Mouse (Mus musculus) thymus, adult 2 months (tissue): ENCODE measurements around the gene Dpf3.

Source experiments
- CTCF ChIP-seq: fragments of 200-500 bp; IDR thresholded peaks from 2 replicates; pipeline ENCODE4 v1.5.1; 2012; ENCODE audit warnings: mild to moderate bottlenecking, control low read depth, low read length, moderate library complexity, borderline replicate concordance; ENCODE audit not compliant: control insufficient read depth, poor library complexity, insufficient read depth; ENCODE audit errors: extremely low read depth
- POLR2A ChIP-seq: fragments of 200-500 bp; IDR thresholded peaks from 2 replicates; pipeline ENCODE4 v1.6.1; 2012; ENCODE audit warnings: mild to moderate bottlenecking, low read length, control low read depth, moderate library complexity; ENCODE audit not compliant: control insufficient read depth, poor library complexity, insufficient read depth; ENCODE audit errors: extremely low read depth

GRCm38 (mm10) chr12:83260540-83260939, 227.0 kb downstream of the Dpf3 start:
- TF ChIP-seq CTCF (no peak), POLR2A (no peak)
